Mouse (Mus musculus) liver, embryonic 14.5 days (tissue): ENCODE data around the gene Srxn1. TPM values are rescaled to one million over a fixed set of nuclear protein-coding genes. Genes with fewer than 3 reads are reported as not detected.

Source experiments
- ATAC-seq: fragments of 200-750 bp; cut with Nextera tagmentation; 2 replicates; pipeline ENCODE4 v1.8.0; 2017; ENCODE audit warnings: moderate number of reproducible peaks, mild to moderate bottlenecking, moderate library complexity; ENCODE audit not compliant: insufficient read depth
- DNase-seq, 3 experiments: peaks; one replicate each; pipeline ENCODE4 v3.0.0-alpha.2; 2012 to 2013; ENCODE audit warnings: low read depth in 3 of 3, low spot score in 3 of 3
- H3K27ac ChIP-seq: fragments of 300-500 bp; sonication (generic); 2 replicates; pipeline ENCODE4 v1.5.1; 2014; ENCODE audit warnings: moderate library complexity, mild to moderate bottlenecking, control low read depth, inconsistent platforms
- H3K27me3 ChIP-seq: fragments of 300-500 bp; sonication (generic); 2 replicates; pipeline ENCODE4 v1.6.1; 2014; ENCODE audit warnings: mild to moderate bottlenecking, low read length, moderate library complexity; ENCODE audit not compliant: control insufficient read depth, insufficient read depth
- H3K36me3 ChIP-seq: fragments of 300-500 bp; sonication (generic); replicated peaks from 2 replicates; pipeline ENCODE4 v1.6.1; 2014; ENCODE audit warnings: low read depth; ENCODE audit not compliant: control insufficient read depth, insufficient read depth
- H3K4me1 ChIP-seq, 2 experiments: fragments of 200-500 bp in 1 of 2; fragments of 300-500 bp in 1 of 2; sonication (generic) in 1 of 2; replicated peaks; 2 replicates each; pipeline ENCODE4 v1.6.1; 2012 to 2014; ENCODE audit warnings: antibody characterized with exemption in 1 of 2, inconsistent platforms in 1 of 2, low read length in 1 of 2; ENCODE audit not compliant: control insufficient read depth in 2 of 2, insufficient read depth in 2 of 2
- H3K4me2 ChIP-seq: fragments of 300-500 bp; sonication (generic); 2 replicates; pipeline ENCODE4 v1.6.1; 2014; ENCODE audit warnings: low read depth, mild to moderate bottlenecking, control low read depth, moderate library complexity
- H3K4me3 ChIP-seq, 2 experiments: fragments of 200-500 bp in 1 of 2; fragments of 300-500 bp in 1 of 2; sonication (generic) in 1 of 2; 2 replicates each; pipeline ENCODE4 v1.5.1; 2012 to 2014; ENCODE audit warnings: low read depth in 2 of 2, low read length in 2 of 2, mild to moderate bottlenecking in 2 of 2, control low read depth in 1 of 2, inconsistent platforms in 1 of 2, moderate library complexity in 1 of 2; ENCODE audit not compliant: insufficient read depth in 1 of 2
- H3K9ac ChIP-seq: fragments of 300-500 bp; sonication (generic); replicated peaks from 2 replicates; pipeline ENCODE4 v1.6.1; 2014; ENCODE audit warnings: mild to moderate bottlenecking, control low read depth, moderate library complexity
- H3K9me3 ChIP-seq: fragments of 300-500 bp; sonication (generic); 2 replicates; pipeline ENCODE4 v1.6.1; 2016; ENCODE audit warnings: low read length, mixed read lengths; ENCODE audit not compliant: control insufficient read depth
- CTCF ChIP-seq: IDR thresholded peaks from 2 replicates; pipeline ENCODE4 v1.5.1; 2016; ENCODE audit warnings: antibody characterized with exemption, low read depth, control low read depth
- EP300 ChIP-seq: IDR thresholded peaks from 2 replicates; pipeline ENCODE4 v1.6.1; 2016; ENCODE audit warnings: antibody characterized with exemption, low read depth
- WGBS: fragments of 180-500 bp; shearing (Covaris S2); extraction: QIAGEN DNeasy Blood & Tissue Kit; methylation state at CpG from one replicate; pipeline ENCODE4 v1.1.7; 2014; ENCODE audit not compliant: insufficient replicate concordance; 5-methylcytosine and 5-hydroxymethylcytosine counted together
- polyA plus RNA-seq, 2 experiments: library from polyadenylated mRNA; depleted of rRNA in 1 of 2; stranded (reverse) in 1 of 2; unstranded in 1 of 2; fragments of >200 nt; fragmentation: Nextera tagmentation in 1 of 2; extraction: Ambion mirVana in 1 of 2; gene quantifications; 2 replicates each; pipeline versions ENCODE4 v1.2.1 to v1.2.3; 2012 to 2014

The Srxn1 gene
- polyA plus RNA-seq, 2 experiments = 10.6 to 13.3 TPM

DNA sequence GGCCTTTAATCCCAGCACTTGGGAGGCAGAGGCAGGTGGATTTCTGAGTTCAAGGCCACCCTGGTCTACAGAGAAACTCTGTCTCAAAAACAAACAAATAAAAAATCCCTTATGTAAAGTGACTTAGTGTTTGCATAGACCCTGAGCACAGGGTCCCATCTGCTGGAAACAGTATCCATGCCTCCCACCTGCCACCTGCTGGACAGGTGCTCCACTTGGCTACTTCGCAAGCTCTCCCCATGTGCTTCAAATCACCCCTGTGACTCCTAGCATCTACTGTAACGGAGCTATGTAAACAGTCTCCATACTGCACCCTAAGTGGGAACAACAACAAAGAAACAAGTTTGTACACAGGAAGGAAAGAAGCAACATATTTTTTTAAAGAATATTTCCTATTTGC, 23.3 kb downstream of the Srxn1 start:
- 67% methylated on average over 2 of the region's 2 CpGs for WGBS
- no peaks in the 10 kb centered on the region for H3K9me3 ChIP-seq

DNA sequence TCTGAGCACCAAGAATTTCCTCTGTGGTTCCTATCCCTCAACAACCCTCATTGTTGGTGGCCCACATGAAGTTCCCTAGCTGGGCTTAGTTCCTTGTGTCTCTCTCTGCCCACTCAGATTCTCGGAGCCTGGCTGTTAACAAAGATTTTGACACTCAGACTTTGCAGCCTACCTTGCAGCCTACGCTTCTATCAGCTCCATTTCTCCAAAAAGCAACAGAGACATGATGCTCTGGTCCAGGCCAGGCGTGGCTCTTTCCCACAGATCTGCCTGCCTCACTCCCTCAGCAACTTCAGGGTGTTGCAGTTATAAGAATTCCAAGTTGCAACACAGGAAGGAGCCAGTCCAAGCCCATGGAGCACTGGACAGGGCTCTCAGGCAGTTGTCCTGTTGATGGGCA, 24.5 kb downstream of the Srxn1 start:
- H3K9me3 ChIP-seq = no peaks in the 10 kb centered on the region
- ATAC-seq (no peak), DNase-seq (no peak)
- TF ChIP-seq EP300 (no peak), CTCF (no peak)
- no peak overlapping the region for H3K9ac ChIP-seq
- H3K27me3 ChIP-seq = no peaks in the 10 kb centered on the region
- H3K36me3 ChIP-seq = no peaks in the 10 kb centered on the region
- no peak overlapping the region for H3K4me2 ChIP-seq
- no peak overlapping the region for H3K4me3 ChIP-seq
- 47% methylated on average over 3 of the region's 3 CpGs for WGBS
- H3K4me1 ChIP-seq = peaks cover 0 to 11% of the 10 kb centered on the region in 2 experiments; a peak in 2 of 4 replicates
- H3K27ac ChIP-seq = no peak overlapping the region

More for the DNA sequence above, 23.3 kb downstream of the Srxn1 start:
- no peak for ATAC-seq
- H3K4me2 ChIP-seq = no peak overlapping the region
- peaks cover under 1 to 21% of the 10 kb centered on the region in 2 experiments; a peak in 3 of 4 replicates for H3K4me1 ChIP-seq
- H3K9ac ChIP-seq = no peak overlapping the region
- H3K27me3 ChIP-seq = no peaks in the 10 kb centered on the region
- H3K36me3 ChIP-seq = no peaks in the 10 kb centered on the region
- H3K4me3 ChIP-seq = no peak overlapping the region
- 0 out of 2 replicates have a peak, but pooled peaks have one; percentile 25 for TF ChIP-seq CTCF
- no peak for TF ChIP-seq EP300
- H3K27ac ChIP-seq = no peak overlapping the region
- DNase-seq = no peak

DNA sequence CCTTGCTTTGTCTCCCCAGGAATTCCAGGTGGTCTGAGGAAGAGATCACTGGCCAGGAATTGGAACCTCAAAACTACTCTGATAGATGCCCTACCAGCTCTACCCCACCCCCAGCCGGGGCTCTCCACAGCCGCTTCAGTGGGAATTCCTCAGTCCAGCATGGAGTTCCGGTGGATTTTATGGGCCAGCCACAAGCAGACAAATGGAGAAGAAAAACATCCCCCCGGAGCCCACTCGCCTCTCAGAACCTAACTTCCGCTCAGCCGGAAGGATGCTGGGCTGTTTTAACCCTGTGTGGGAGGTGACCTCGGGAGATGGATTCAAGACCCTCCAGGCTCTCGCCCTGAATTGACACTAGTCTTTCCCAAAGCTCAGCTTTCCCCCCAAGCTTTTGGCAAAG, 26.7 kb downstream of the Srxn1 start:
- WGBS = 48% methylated on average over 9 of the region's 9 CpGs
- no peak for ATAC-seq

DNA sequence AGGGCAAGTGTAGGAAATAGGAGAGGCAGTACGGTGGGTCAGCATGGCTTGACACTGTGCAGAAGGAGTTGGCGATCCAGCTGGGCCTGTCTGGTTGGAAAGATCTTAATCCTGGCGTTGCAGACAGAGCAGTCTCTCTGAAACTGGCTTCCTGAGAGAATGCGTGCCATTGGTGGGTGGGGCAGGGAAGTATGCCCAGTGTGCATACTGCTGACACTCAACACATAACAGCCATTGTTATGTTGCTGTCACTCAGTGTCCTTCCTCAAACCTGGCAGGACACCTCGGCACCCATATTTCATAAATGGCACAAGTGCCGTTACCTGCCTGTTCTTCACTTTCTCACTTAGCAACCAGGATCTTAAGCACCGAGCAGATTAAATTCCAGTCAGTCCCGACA, 27.4 kb downstream of the Srxn1 start:
- Histone ChIP-seq H3K4me2 (no peak overlapping the region), H3K36me3 (no peaks in the 10 kb centered on the region), H3K4me1 (peaks cover 0 to 1% of the 10 kb centered on the region in 2 experiments; a peak in 1 of 4 replicates), H3K4me3 (no peak overlapping the region), H3K27me3 (no peaks in the 10 kb centered on the region), H3K27ac (no peak overlapping the region), H3K9me3 (no peaks in the 10 kb centered on the region), H3K9ac (no peak overlapping the region)
- no peak for TF ChIP-seq EP300
- TF ChIP-seq CTCF = no peak
- WGBS = 50% methylated on average over 8 of the region's 8 CpGs
- no peak for DNase-seq
- no peak for ATAC-seq

More for the DNA sequence above, 26.7 kb downstream of the Srxn1 start:
- TF ChIP-seq EP300 = no peak
- TF ChIP-seq CTCF = no peak
- no peak for DNase-seq
- H3K4me1 ChIP-seq = peaks cover 0 to 3% of the 10 kb centered on the region in 2 experiments; a peak in 1 of 4 replicates
- H3K9ac ChIP-seq = no peak overlapping the region
- H3K27ac ChIP-seq = no peak overlapping the region
- no peak overlapping the region for H3K4me2 ChIP-seq
- H3K4me3 ChIP-seq = no peak overlapping the region
- H3K36me3 ChIP-seq = no peaks in the 10 kb centered on the region
- H3K27me3 ChIP-seq = no peaks in the 10 kb centered on the region
- no peaks in the 10 kb centered on the region for H3K9me3 ChIP-seq

DNA sequence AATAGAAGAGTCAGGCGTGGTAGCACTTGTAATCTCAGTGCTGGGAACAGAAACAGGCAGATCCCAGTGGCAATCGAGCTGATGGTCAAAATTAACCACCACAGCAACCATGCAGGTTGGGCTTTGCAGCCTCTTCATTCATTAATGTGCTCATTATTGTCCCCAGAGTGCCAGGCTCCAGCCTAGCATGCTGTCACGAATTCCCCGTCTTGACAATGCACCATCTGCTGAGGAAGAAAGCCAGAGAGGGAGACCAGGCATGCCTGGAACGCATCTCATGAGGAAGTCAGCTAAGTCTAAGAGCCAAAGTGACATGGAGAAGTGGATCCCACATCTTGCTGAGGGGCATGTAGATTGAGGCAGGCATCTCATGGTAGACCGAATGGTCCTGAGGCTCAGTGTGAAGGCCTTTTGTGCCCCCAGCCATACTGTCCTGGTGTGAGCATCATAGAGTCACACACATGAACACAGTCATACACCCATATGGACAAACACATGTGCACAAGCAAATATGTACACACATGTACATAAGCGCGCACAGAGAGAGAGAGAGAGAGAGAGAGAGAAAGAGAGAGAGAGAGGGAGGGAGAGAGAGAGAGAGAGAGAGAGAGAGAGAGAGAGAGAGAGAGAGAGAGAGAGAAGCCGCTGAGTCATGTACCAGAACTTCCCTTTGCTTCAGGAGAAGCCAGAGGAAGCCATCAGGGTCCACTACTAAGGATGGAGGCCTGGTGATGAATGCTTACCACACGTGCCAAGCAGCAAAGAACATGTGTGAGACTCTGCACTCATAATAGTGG, 34.1 kb downstream of the Srxn1 start:
- no peaks in the 10 kb centered on the region for H3K36me3 ChIP-seq

More for the DNA sequence above, 34.1 kb downstream of the Srxn1 start:
- no peak overlapping the region for H3K9ac ChIP-seq
- H3K4me2 ChIP-seq = no peak overlapping the region
- H3K4me1 ChIP-seq = no peaks in the 10 kb centered on the region
- TF ChIP-seq EP300 = no peak
- no peak for TF ChIP-seq CTCF
- H3K27ac ChIP-seq = no peak overlapping the region
- no peaks in the 10 kb centered on the region for H3K9me3 ChIP-seq
- ATAC-seq = no peak
- no peak overlapping the region for H3K4me3 ChIP-seq
- no peak for DNase-seq
- WGBS = 53% methylated on average over 10 of the region's 10 CpGs
- peaks cover 36% of the 10 kb centered on the region for H3K27me3 ChIP-seq
